Mouse (Mus musculus) cerebellum, adult 2 months (tissue): ENCODE results near the gene Rarg.

Experiments
- CTCF ChIP-seq: fragments of 200-500 bp; IDR thresholded peaks from 2 replicates; pipeline ENCODE4 v1.5.1; 2011; ENCODE audit warnings: low read depth, mild to moderate bottlenecking, control low read depth, low read length, moderate library complexity, borderline replicate concordance; ENCODE audit not compliant: insufficient read depth
- POLR2A ChIP-seq: fragments of 200-500 bp; IDR thresholded peaks from 2 replicates; pipeline ENCODE4 v1.6.1; 2011; ENCODE audit warnings: low read length, control low read depth, borderline replicate concordance; ENCODE audit not compliant: insufficient read depth

- TF ChIP-seq POLR2A (no peak), CTCF (no peak)
Observed at GRCm38 (mm10) chr15:102204674-102205505, 52.4 kb downstream of the Rarg start, which contains the start of gene Csad.
